Mouse (Mus musculus) G1E (cell line): ENCODE results near the gene Fzr1.

ENCODE experiments used
- CTCF ChIP-seq: IDR thresholded peaks from 2 replicates; pipeline ENCODE4 v1.5.1; 2012; ENCODE audit warnings: low read depth, low read length, inconsistent platforms, mixed read lengths
- GATA1 ChIP-seq: IDR thresholded peaks from 2 replicates; pipeline ENCODE4 v1.6.1; 2012; ENCODE audit warnings: borderline replicate concordance, low read length, inconsistent platforms, mixed read lengths
- GATA2 ChIP-seq: IDR thresholded peaks from 2 replicates; pipeline ENCODE4 v1.6.1; 2012; ENCODE audit warnings: low read depth, low read length, inconsistent platforms, borderline replicate concordance
- POLR2AphosphoS5 ChIP-seq: IDR thresholded peaks from 2 replicates; pipeline ENCODE4 v1.6.1; 2012; ENCODE audit warnings: low read depth, low read length, inconsistent platforms; ENCODE audit not compliant: insufficient replicate concordance
- TAL1 ChIP-seq: conservative IDR thresholded peaks from 2 replicates; pipeline ENCODE4 v1.6.1; 2012; ENCODE audit warnings: low read depth, low read length, inconsistent platforms, mixed read lengths

- TF ChIP-seq POLR2AphosphoS5 (no peak), CTCF (no peak), GATA1 (no peak), TAL1 (no peak), GATA2 (no peak)
Measured at GRCm38 (mm10) chr10:81403511-81403910, 25.2 kb upstream of the Fzr1 start.
